Comparison of ENCODE assay signal across 8 mouse cellular contexts in the genomic region with DNA sequence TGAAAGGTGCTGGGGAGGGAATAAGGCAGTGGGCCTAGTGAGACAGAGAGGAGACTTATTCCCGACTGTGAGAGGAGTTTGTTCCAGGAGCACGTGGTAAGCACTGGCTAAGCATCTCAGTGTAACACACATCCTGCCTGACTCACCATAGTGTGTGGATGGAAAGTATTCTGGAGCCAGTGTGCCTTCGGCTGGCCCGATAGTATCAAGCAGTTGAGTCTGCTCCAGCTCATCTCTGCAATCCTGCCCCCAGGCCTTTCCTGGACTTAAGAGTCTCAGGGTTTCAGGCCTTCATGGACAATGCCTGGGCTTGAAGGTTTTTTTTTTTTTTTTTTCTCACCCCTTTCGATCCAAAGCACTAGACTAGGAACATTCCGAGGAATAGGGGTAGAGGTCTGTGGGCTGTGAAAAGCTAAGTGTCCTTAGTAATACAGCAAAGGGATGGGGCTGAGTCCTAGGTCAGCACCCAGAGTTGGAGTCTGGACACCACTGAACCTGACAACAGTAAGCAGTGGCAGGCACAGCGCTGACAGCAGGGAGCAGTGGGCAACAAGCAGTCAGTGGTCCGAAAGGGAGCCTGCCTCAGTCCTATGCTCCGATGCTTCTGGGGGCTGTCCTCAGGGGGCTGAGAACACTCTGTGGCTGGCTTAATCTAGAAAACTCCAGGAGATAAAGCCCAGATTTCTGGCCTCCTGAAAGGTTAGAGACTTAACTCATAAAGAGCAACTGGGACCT. TPM values are rescaled to one million over a fixed set of nuclear protein-coding genes. Genes with fewer than 3 reads are reported as not detected.
A peak's percentile ranks its signal among the peaks of the same experiment; 100 is the strongest.
DNase-seq lines count a peak whose midpoint lies in the region; ATAC-seq and TF ChIP-seq lines count a peak whose summit lies in the region.

No protein-coding gene starts in this region.

- peak; percentile 24 for DNase-seq in adrenal gland, adult 2 months
- DNase-seq in adrenal gland, adult 18-20 months (ENCODE audit: low spot score in 2 of 2), result no peak
- peak; percentile 3 for DNase-seq in R1 (ENCODE audit: low read depth, low spot score)
- DNase-seq in layer of hippocampus, postnatal 14 days (ENCODE audit: low spot score in 2 of 2), result peak; percentile 9 to 12
- DNase-seq in mesoderm, embryonic 11.5 days (ENCODE audit: low read depth, low spot score), result peak; percentile 11

- peak; percentile 79 for TF ChIP-seq POLR2A in embryonic fibroblast, embryonic 13.5 days (IDR thresholded peaks at IDR 0.05; ENCODE audit: low read depth, low read length)

- H3K9me3 ChIP-seq in heart, embryonic 14.5 days (ENCODE audit: control insufficient read depth, low read length), result no peaks in the 10 kb centered on the region
- no peaks in the 10 kb centered on the region for H3K9me3 ChIP-seq in stomach, embryonic 15.5 days

- H3K4me3 ChIP-seq in embryonic fibroblast, embryonic 13.5 days (ENCODE audit: insufficient read depth, low read length), result peak overlapping the region; percentile 60
- H3K4me3 ChIP-seq in heart, embryonic 14.5 days (ENCODE audit: control insufficient read depth in 1 of 2, insufficient read depth in 1 of 2, low read depth in 1 of 2, low read length in 2 of 2), result peak overlapping the region; percentile 98 to 100
- peak overlapping the region; percentile 80 for H3K4me3 ChIP-seq in stomach, embryonic 15.5 days (replicated peaks)

- no peak for TF ChIP-seq CTCF in embryonic fibroblast, embryonic 13.5 days (IDR thresholded peaks at IDR 0.05; ENCODE audit: borderline replicate concordance, insufficient read depth, low read length)

- H3K4me2 ChIP-seq in heart, embryonic 14.5 days (ENCODE audit: low read length), result peak overlapping the region; percentile 93
- peak overlapping the region; percentile 77 for H3K4me2 ChIP-seq in stomach, embryonic 15.5 days

- whole genome bisulfite sequencing in heart, embryonic 14.5 days, result 18% methylated on average over 9 of the region's 9 CpGs
- WGBS in stomach, embryonic 15.5 days, result 23% methylated on average over 9 of the region's 9 CpGs

- H3K36me3 ChIP-seq in heart, embryonic 14.5 days (ENCODE audit: control insufficient read depth, insufficient read depth, low read length), result peaks cover 5% of the 10 kb centered on the region; the same call in 1 of the 2 replicates
- H3K36me3 ChIP-seq in stomach, embryonic 15.5 days, result no peaks in the 10 kb centered on the region

- H3K27ac ChIP-seq in embryonic fibroblast, embryonic 13.5 days (ENCODE audit: insufficient read depth, low read length), result peak overlapping the region; percentile 72
- H3K27ac ChIP-seq in heart, embryonic 14.5 days (replicated peaks in 1 of 2; ENCODE audit: control insufficient read depth in 1 of 2, insufficient read depth in 1 of 2, low read depth in 2 of 2, low read length in 2 of 2), result peak overlapping the region; percentile 86 to 98
- H3K27ac ChIP-seq in stomach, embryonic 15.5 days, result peak overlapping the region; percentile 96

- peak overlapping the region; percentile 98 for H3K9ac ChIP-seq in heart, embryonic 14.5 days (ENCODE audit: low read length)
- H3K9ac ChIP-seq in stomach, embryonic 15.5 days, result peak overlapping the region; percentile 64

- peaks cover 2% of the 10 kb centered on the region; the same call in 1 of the 2 replicates for H3K4me1 ChIP-seq in embryonic fibroblast, embryonic 13.5 days (ENCODE audit: control insufficient read depth, insufficient read depth, low read length)
- peaks cover 3 to 31% of the 10 kb centered on the region in 2 experiments; a peak in 2 of 4 replicates for H3K4me1 ChIP-seq in heart, embryonic 14.5 days (ENCODE audit: control insufficient read depth in 2 of 2, insufficient read depth in 2 of 2, low read length in 2 of 2)
- peaks cover 14% of the 10 kb centered on the region; the same call in 1 of the 2 replicates for H3K4me1 ChIP-seq in stomach, embryonic 15.5 days

- no peaks in the 10 kb centered on the region for H3K27me3 ChIP-seq in heart, embryonic 14.5 days (ENCODE audit: control insufficient read depth, insufficient read depth, low read length)
- no peaks in the 10 kb centered on the region for H3K27me3 ChIP-seq in stomach, embryonic 15.5 days (replicated peaks)

- ATAC-seq in heart, embryonic 14.5 days (ENCODE audit: insufficient number of reproducible peaks, insufficient read depth, low FRiP score, low read depth), result no peak
- no peak; the same call in 1 of the 2 replicates for ATAC-seq in stomach, embryonic 15.5 days (ENCODE audit: insufficient read depth, low FRiP score, low read depth)

RNA-seq across cellular contexts. Expression of gene Nsd2, which starts 1.2 kb away (rescaled TPM):
- 10 to 100 TPM; 32.8 to 37.4 TPM for total RNA-seq in adrenal gland, adult 2 months (2021)
- polyA plus RNA-seq in adrenal gland, adult 2 months (2012; rRNA removed), result 3.4 and 3.9 TPM in 2 replicates
- total RNA-seq in adrenal gland, adult 18-20 months (2021), result 10 to 100 TPM; 38.0 to 41.2 TPM
- polyA plus RNA-seq in embryonic fibroblast, embryonic 13.5 days (2011; ENCODE audit: insufficient read length, low read depth, missing spikeins), result 63.8 and 103 TPM in 2 replicates
- 37.5 and 37.7 TPM in 2 replicates for polyA plus RNA-seq in heart, embryonic 14.5 days (2014; fragmentation: Nextera tagmentation; extraction: Ambion mirVana)
- total RNA-seq in layer of hippocampus, postnatal 14 days (2021), result 100 to 1,000 TPM; 112 to 120 TPM
- 37.3 and 37.9 TPM in 2 replicates for polyA plus RNA-seq in stomach, embryonic 15.5 days (2015; fragmentation: Nextera tagmentation; extraction: Ambion mirVana)

RNA-seq across cellular contexts. Expression of gene Letm1, which starts 36.7 kb away (rescaled TPM):
- total RNA-seq in adrenal gland, adult 2 months (2021), result 100 to 1,000 TPM; 125 to 156 TPM
- 116 and 149 TPM in 2 replicates for polyA plus RNA-seq in adrenal gland, adult 2 months (2012; rRNA removed)
- total RNA-seq in adrenal gland, adult 18-20 months (2021), result 100 to 1,000 TPM; 151 to 196 TPM
- 27.0 and 27.2 TPM in 2 replicates for polyA plus RNA-seq in embryonic fibroblast, embryonic 13.5 days (2011; ENCODE audit: insufficient read length, low read depth, missing spikeins)
- 43.5 and 45.0 TPM in 2 replicates for polyA plus RNA-seq in heart, embryonic 14.5 days (2014; fragmentation: Nextera tagmentation; extraction: Ambion mirVana)
- 100 to 1,000 TPM in 1 of 2 experiments, 10 to 100 TPM in 1; 96.8 to 105 TPM for total RNA-seq in layer of hippocampus, postnatal 14 days (2021)
- polyA plus RNA-seq in stomach, embryonic 15.5 days (2015; fragmentation: Nextera tagmentation; extraction: Ambion mirVana), result 44.3 and 44.7 TPM in 2 replicates

Comparison
In these comparisons a context has a peak if more than half of its experiments do, and no peak if none do; other contexts are left out.
1. DNase-seq: peak in adrenal gland, adult 2 months (single experiment), R1 (single experiment), layer of hippocampus, postnatal 14 days (2 of 2) and mesoderm, embryonic 11.5 days (single experiment); none in adrenal gland, adult 18-20 months (0 of 2).
2. Peak in every context shown above with its lines, with median percentiles within 50 percentile points of each other: H3K27ac ChIP-seq and H3K4me3 ChIP-seq.